Mouse (Mus musculus) intestine, postnatal 0 days (tissue): ENCODE measurements around the gene Ntm. TPM values are rescaled to one million over a fixed set of nuclear protein-coding genes. Genes with fewer than 3 reads are reported as not detected.

ENCODE experiments used
- ATAC-seq: fragments of 200-750 bp; cut with Nextera tagmentation; 2 replicates; pipeline ENCODE4 v1.8.0; 2017; ENCODE audit warnings: mild to moderate bottlenecking, moderate TSS enrichment, moderate library complexity
- H3K27ac ChIP-seq: fragments of 300-500 bp; sonication (generic); 2 replicates; pipeline ENCODE4 v1.5.1; 2014; ENCODE audit warnings: mild to moderate bottlenecking, low read depth, low read length, moderate library complexity
- H3K27me3 ChIP-seq: fragments of 300-500 bp; sonication (generic); replicated peaks from 2 replicates; pipeline ENCODE4 v1.6.1; 2014; ENCODE audit warnings: low read length, mixed read lengths; ENCODE audit not compliant: control insufficient read depth, insufficient read depth
- H3K36me3 ChIP-seq: fragments of 300-500 bp; sonication (generic); 2 replicates; pipeline ENCODE4 v1.6.1; 2014; ENCODE audit warnings: mild to moderate bottlenecking, moderate library complexity; ENCODE audit not compliant: control insufficient read depth, insufficient read depth
- H3K4me1 ChIP-seq: fragments of 300-500 bp; sonication (generic); replicated peaks from 2 replicates; pipeline ENCODE4 v1.6.1; 2014; ENCODE audit warnings: antibody characterized with exemption, low read length, mixed read lengths; ENCODE audit not compliant: control insufficient read depth, insufficient read depth
- H3K4me2 ChIP-seq: fragments of 300-500 bp; sonication (generic); replicated peaks from 2 replicates; pipeline ENCODE4 v1.6.1; 2014; ENCODE audit warnings: low read depth, mild to moderate bottlenecking, moderate library complexity
- H3K4me3 ChIP-seq: fragments of 300-500 bp; sonication (generic); 2 replicates; pipeline ENCODE4 v1.5.1; 2014; ENCODE audit warnings: low read depth, low read length
- H3K9ac ChIP-seq: fragments of 300-500 bp; sonication (generic); 2 replicates; pipeline ENCODE4 v1.6.1; 2014; ENCODE audit warnings: mild to moderate bottlenecking, low read depth, low read length
- H3K9me3 ChIP-seq: fragments of 300-500 bp; sonication (generic); 2 replicates; pipeline ENCODE4 v1.6.1; 2016; ENCODE audit warnings: mixed run types; ENCODE audit not compliant: control insufficient read depth
- CTCF ChIP-seq: sonication (generic); IDR thresholded peaks from 2 replicates; pipeline ENCODE4 v1.5.1; 2016; ENCODE audit warnings: low read depth, mild to moderate bottlenecking, control low read depth, antibody characterized with exemption, moderate library complexity
- WGBS: fragments of 180-500 bp; shearing (Covaris S2); extraction: QIAGEN DNeasy Blood & Tissue Kit; methylation state at CpG from one replicate; pipeline ENCODE4 v1.1.7; 2014; 5-methylcytosine and 5-hydroxymethylcytosine counted together
- polyA plus RNA-seq: library from polyadenylated mRNA; unstranded; fragments of >200 nt; fragmentation: Nextera tagmentation; extraction: Ambion mirVana; gene quantifications from 2 replicates; pipeline ENCODE4 v1.2.1, GENCODE M21; 2015

The Ntm gene
- polyA plus RNA-seq, 1 experiment from 2014 or later = 1.1 TPM

DNA sequence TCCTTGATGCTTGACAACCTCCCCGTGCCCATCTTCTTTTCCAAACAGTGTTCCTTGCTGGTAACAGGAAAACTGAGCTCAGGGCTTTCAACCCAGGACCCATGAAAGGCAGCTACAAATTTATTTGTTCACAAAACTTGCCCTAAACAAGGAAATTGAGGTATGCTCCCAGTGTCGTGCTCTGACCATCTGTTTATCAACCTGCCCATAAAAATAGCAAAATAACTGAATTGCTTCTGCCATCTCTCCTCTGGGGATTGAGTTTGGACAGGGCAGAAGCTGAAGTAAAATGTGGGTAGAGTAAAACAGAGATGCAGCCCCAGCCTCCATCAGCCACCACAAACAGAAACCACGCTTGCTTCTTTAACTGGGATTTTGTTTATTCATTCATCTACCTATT, 594.6 kb downstream of the Ntm start:
- Histone ChIP-seq H3K36me3 (no peaks in the 10 kb centered on the region), H3K9ac (no peak overlapping the region), H3K4me2 (no peak overlapping the region), H3K27ac (no peak overlapping the region), H3K27me3 (no peaks in the 10 kb centered on the region), H3K9me3 (no peaks in the 10 kb centered on the region), H3K4me1 (no peaks in the 10 kb centered on the region), H3K4me3 (no peak overlapping the region)
- no peak for ATAC-seq
- TF ChIP-seq CTCF = no peak
- WGBS = 57% methylated on average over 3 of the region's 3 CpGs

DNA sequence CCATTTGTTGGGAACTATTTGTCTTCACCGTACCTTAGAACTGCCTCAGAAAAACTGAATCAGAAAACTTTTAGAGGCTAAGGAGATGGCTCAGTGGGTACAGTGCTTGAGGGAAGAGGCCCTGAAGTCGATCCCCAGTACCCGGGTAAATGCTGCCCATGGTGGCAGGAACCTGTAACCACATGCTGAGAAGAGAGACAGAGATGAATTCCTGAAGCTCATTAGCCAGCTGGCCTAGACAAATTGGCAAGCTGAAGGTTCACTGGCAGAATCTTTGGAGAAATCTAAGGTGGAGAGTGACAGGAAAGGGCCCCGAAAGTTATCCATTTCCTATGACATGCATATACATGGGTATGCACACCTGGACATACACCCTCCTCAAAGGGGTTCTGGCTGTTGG, 605.1 kb downstream of the Ntm start:
- no peak for TF ChIP-seq CTCF
- no peak overlapping the region for H3K4me3 ChIP-seq
- no peak overlapping the region for H3K27ac ChIP-seq
- H3K36me3 ChIP-seq = no peaks in the 10 kb centered on the region
- H3K27me3 ChIP-seq = no peaks in the 10 kb centered on the region
- WGBS = 86% methylated on average over 4 of the region's 4 CpGs
- H3K4me1 ChIP-seq = no peaks in the 10 kb centered on the region
- no peak overlapping the region for H3K9ac ChIP-seq
- H3K4me2 ChIP-seq = no peak overlapping the region
- no peak for ATAC-seq
- H3K9me3 ChIP-seq = no peaks in the 10 kb centered on the region

DNA sequence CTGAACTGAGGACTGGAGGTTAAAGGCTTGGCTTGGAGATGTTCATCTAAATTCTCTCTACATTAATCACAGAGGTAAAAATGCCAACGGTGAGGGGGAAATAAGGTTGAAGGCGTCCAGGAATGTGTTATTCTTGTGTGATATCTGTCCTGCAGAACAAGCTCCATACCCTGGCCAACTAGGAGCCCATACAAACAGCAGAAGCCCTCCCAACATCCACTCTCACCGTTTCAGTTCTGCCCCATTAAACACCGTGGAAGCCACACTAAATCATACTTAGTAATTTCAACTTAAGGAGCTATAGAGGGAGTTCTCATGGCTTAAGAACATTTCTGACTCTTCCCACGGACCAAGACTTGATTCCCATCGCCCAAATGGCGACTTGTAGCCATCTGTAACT, 620.6 kb downstream of the Ntm start:
- Histone ChIP-seq H3K27ac (no peak overlapping the region), H3K9me3 (no peaks in the 10 kb centered on the region), H3K27me3 (no peaks in the 10 kb centered on the region), H3K9ac (no peak overlapping the region), H3K4me2 (no peak overlapping the region), H3K4me3 (no peak overlapping the region), H3K4me1 (no peaks in the 10 kb centered on the region), H3K36me3 (no peaks in the 10 kb centered on the region)
- 84% methylated on average over 7 of the region's 7 CpGs for WGBS
- no peak for TF ChIP-seq CTCF
- ATAC-seq = no peak

DNA sequence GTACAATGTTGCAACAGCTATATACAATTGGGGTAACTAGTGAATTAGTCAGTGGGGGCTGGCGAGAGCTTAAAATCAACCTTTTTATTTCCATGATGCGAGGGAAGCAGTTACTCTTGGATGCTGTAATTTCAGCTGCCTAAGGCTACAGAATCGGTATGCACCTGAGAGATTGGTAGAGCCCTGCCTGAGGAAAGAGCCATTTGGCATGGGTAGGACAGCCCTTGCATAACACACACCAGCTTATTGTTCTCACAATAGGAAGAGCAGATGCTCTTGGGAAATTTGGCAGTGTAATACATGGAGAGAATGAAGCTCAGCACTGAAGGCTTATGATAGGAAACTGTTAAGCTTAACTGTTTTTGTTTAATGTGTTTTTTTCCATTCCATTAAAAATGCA, 621.6 kb downstream of the Ntm start:
- Histone ChIP-seq H3K9me3 (no peaks in the 10 kb centered on the region), H3K4me2 (no peak overlapping the region), H3K4me3 (no peak overlapping the region), H3K9ac (no peak overlapping the region), H3K36me3 (no peaks in the 10 kb centered on the region), H3K27ac (no peak overlapping the region), H3K4me1 (no peaks in the 10 kb centered on the region), H3K27me3 (no peaks in the 10 kb centered on the region)
- ATAC-seq = no peak
- TF ChIP-seq CTCF = no peak
- 92% methylated on average over 3 of the region's 3 CpGs for WGBS

DNA sequence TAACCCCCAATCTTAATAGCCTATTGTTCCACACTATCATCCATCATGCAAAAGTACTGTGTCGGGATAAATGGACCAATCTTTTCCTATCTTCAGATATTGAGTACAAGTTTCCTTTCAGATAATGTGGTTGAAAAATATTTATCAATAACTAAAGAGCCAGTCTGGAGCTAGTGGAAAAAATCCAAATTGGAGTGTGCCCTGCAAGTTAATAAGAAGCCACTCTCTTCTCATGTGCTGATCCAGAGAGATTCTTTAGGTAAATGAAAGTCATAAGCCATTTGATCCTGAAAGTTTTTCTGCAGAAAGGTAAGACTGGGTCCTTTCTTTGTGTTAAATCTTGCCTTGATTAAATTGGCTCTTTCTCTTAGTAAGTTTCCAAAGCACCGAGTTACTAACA, 627.3 kb downstream of the Ntm start:
- H3K36me3 ChIP-seq = no peaks in the 10 kb centered on the region
- H3K4me2 ChIP-seq = no peak overlapping the region
- no peak overlapping the region for H3K9ac ChIP-seq
- no peaks in the 10 kb centered on the region for H3K9me3 ChIP-seq
- H3K27ac ChIP-seq = no peak overlapping the region
- WGBS = 78% methylated on average over 2 of the region's 2 CpGs
- no peaks in the 10 kb centered on the region for H3K27me3 ChIP-seq
- H3K4me3 ChIP-seq = no peak overlapping the region
- H3K4me1 ChIP-seq = no peaks in the 10 kb centered on the region
- ATAC-seq = no peak
- no peak for TF ChIP-seq CTCF

DNA sequence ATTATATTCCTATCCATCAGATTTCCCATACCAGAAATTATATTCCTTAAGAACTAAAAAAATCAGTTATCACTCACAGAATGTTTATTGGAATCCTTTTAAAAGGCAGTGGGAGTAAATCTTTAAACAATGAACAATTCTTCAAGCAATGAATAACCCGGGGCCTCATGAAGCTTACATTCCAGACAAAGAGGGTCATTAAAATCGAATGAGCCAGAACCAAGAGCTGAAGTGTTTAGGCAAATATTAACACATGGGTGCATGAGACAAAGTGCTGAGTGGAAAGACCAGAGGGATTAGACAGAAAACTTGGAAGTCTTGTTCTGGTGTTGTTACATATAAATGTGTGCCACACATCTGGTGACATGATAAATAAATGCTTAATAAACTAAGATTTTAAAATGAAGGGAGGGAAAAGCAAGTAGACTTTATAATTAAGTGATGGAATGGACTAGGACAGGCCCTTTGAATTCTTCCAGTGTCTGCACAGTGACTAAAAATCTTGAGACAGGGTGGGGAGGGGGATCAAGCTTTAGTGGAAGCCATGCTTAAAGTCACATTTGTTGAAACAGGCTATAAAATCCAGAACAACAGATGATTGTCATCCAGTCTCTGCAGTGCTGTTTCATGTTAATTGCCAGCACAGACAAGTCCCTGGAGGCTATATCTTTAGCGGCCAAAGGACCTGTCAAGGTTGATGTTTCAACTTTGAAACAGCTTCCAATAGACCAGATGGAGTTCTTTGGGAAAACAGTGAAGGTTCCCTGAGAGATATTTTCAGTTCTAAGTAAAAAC, 630.4 kb downstream of the Ntm start:
- TF ChIP-seq CTCF = no peak
- H3K27me3 ChIP-seq = no peaks in the 10 kb centered on the region
- H3K27ac ChIP-seq = no peak overlapping the region
- H3K4me2 ChIP-seq = no peak overlapping the region
- no peaks in the 10 kb centered on the region for H3K9me3 ChIP-seq
- WGBS = 17% methylated on average over 3 of the region's 3 CpGs
- no peaks in the 10 kb centered on the region for H3K4me1 ChIP-seq
- no peak for ATAC-seq
- no peak overlapping the region for H3K4me3 ChIP-seq
- H3K36me3 ChIP-seq = no peaks in the 10 kb centered on the region
- H3K9ac ChIP-seq = no peak overlapping the region
